Mouse (Mus musculus): ENCODE data around the gene BC048403. TPM values are rescaled to one million over a fixed set of nuclear protein-coding genes. Genes with fewer than 3 reads are reported as not detected.

BC048403 gene
- polyA plus RNA-seq (2015; fragmentation: Nextera tagmentation; extraction: Ambion mirVana): 1.2 and 1.3 TPM in 2 replicates

GRCm38 (mm10) chr10:121739548-121740505 is at the start of gene BC048403:
Gene BC048403, plus strand, starts transcription at chr10:121739937.

Other genes with a start within 250 kb of the BC048403 start
- 14.1 and 15.1 TPM in 2 replicates for gene Tbk1, start 153.2 kb upstream of the BC048403 start, polyA plus RNA-seq (2015; fragmentation: Nextera tagmentation; extraction: Ambion mirVana)
- gene Xpot, start 113.6 kb upstream of the BC048403 start, polyA plus RNA-seq (2015; fragmentation: Nextera tagmentation; extraction: Ambion mirVana): 19.1 and 21.8 TPM in 2 replicates
- 0.10 TPM in 1 of 2 replicates, not detected in the other for gene D930020B18Rik, start 98.3 kb upstream of the BC048403 start, polyA plus RNA-seq (2015; fragmentation: Nextera tagmentation; extraction: Ambion mirVana)

All from skeletal muscle tissue, postnatal 0 days (tissue).